Mouse (Mus musculus): ENCODE measurements around the gene Cdc26.

The Cdc26 gene

DNA sequence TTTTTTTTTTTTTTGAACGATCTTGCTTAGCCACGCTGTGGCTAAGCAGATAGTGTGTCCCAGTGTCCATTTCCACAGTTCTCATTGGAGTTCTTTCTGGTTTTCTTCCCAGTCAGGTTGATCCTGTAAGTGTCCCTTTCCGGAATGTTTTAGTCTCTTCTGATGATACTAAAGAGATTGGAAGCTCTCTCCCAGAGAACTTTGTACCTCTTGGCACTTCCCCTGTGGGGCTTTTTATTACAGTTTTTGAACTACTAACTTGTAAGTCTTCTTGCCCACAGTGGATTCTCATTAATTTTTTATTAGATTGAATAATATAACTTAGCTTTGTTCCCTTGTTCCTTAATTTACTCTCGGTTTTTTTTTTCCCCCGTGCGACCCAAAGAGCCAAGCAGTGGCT is 46.9 kb downstream of the Cdc26 start:
- DNase-seq (ENCODE audit: low spot score), result no peak

DNA sequence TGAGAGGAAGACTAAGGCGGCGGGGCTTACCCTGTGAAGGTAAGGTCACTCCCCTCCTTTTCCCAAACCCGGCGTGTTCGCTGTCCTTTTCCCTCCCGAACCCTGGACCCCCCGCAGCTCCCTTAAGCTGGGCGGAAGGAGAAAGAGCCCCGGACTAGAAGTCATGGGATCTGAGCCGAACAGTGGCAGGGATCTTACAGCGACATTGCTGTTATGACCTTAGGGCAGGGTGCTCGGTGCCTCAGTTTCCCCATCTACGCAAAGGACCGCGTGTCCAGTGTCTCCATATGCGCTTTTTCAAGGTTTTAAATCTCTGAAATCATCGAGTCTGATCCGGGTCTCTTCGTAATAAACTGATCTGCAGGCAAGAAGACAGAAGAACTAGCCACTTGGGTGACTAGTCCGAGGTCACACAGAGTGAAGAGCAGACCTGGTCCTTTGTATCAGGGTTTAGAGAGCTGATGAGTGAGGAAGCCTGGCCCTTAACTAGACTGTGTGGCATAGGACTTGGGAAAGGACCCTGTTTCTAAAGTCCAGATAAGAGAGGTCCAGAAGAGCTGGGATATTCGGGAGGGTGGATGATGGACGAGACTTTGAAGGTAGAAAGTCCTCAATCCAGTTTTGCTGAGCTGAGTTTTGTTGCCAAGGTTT is 47.5 kb downstream of the Cdc26 start:
- DNase-seq (ENCODE audit: low spot score), result no peak

DNA sequence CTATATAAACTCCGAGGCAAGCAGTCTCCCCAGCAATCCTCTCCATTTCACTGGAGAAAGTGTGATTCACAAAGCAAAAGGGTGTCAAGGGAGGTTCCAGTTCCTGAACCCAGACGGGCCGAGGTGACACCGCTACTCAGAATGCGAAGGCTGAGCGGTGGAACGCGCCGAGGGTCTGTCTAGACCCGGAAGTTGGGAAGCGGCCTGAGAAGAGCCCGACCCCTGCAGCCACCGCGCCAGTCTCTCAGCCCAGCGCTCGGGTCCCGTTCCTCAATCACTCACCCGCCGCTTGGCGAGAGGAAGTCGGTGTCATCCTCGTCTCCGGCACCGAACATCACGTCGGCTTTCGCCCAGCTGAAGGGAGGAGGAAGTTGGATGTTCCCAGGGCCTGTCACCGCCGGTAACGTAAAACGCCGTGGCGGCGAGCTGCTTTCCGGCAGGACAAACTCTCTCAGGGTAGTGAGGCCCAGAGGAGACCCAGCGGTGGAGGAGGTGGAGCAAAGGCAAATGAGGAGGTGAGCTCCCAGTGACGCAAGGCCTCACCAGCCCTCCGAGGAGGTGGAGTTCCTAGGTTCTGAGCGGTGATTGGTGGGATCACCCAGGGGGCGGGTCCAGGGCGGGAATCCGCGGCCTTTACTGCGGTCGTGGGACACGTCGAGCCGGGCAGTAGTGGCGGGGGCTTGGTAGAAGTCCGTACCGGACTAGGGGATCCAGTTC is 48.2 kb downstream of the Cdc26 start, which contains the start of the genes Fkbp15 and Slc31a1:
TSS of gene Fkbp15 (minus strand) at position 461 of the 717 bp plus-strand sequence.
TSS of gene Slc31a1 (plus strand) at position 640 of the 717 bp plus-strand sequence.
- DNase-seq (ENCODE audit: low spot score), result peak; percentile 79

DNA sequence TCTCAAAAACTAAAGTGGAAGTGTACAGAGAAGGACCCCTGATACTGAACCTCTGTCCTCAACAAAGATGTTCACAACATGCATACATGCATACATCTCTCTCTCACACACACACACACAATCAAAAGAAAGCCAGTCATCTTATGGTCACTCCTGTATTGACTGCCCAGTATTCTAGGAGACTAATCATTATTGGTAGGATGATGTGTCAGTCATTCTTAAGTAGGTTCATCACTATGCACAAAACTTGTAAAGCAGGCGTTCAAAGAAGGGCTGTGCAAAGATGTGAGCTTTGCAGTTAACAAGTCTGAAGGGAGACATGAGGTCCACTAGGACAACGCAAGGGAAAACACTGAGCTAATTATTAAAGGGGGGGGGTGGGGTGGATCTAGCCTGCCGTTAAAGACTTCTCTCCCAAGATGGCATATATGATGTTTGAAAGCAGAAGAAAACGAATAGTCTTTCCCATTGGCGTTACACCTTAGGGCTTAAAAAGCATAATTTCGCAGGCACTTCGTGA is 49.1 kb downstream of the Cdc26 start:
- no peak for DNase-seq (ENCODE audit: low spot score)

DNA sequence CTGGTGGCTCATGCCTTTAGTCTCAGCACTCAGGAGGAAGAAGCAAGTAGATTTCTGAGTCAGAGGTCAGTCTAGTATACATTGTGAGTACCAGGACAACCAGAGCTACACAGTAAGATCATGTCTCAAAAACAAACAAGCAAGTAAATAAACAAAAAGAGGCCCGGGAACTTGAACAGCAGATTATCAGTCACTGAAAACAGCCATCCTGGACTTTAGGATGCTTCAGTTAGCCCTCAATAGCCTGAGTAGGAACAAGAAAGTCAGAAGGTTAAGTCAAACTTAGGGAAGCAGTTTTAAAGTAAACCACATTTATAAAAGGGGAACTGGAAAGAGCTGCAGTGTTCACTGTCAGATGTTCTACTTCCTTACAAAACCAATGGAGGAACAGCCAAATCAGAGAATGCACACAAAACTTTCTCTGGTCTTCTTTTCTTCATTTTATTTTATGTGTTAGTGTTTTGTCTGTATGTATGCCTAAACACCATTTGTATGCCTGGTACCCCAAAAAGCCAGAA is 50.8 kb downstream of the Cdc26 start:
- no peak for DNase-seq (ENCODE audit: low spot score)

DNA sequence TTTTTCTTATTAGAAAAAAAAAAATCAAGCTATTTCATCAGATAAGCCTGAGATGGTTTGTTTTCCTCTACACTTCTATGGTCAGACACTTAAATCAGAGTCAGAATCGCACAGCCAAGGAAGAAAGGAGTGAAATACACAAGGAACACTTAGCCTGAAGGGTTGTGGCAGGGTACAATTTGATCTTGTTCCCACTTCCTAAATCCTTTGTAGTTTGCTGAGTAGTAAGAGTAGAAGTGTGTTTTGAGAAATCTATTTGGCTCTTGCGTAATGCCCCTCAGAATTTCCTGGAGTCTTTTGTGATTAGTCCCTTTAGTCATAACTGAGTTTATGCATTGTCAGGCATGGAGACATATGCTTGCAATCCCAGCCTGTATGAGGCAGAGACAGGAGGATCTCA is 59.1 kb downstream of the Cdc26 start:
- DNase-seq (ENCODE audit: low spot score), result no peak

DNA sequence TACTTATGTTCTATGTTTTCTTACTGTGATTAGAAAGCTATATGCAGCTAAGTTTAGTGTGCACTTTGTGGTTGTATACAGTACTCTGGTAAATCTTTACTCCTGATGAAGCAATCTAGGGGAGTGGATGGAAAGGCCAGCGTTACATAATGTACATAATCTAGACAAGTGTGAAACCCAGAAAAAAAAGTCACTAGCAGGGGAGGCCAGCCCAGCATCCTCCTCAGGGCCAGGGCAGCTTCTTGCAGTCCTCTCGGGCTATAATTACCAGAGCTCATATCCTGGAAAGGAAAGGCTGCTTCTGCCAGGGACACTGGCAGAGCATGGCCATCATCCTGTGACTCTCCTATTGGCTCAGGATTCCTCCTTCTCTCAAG is 60.1 kb downstream of the Cdc26 start:
- no peak for DNase-seq (ENCODE audit: low spot score)

DNA sequence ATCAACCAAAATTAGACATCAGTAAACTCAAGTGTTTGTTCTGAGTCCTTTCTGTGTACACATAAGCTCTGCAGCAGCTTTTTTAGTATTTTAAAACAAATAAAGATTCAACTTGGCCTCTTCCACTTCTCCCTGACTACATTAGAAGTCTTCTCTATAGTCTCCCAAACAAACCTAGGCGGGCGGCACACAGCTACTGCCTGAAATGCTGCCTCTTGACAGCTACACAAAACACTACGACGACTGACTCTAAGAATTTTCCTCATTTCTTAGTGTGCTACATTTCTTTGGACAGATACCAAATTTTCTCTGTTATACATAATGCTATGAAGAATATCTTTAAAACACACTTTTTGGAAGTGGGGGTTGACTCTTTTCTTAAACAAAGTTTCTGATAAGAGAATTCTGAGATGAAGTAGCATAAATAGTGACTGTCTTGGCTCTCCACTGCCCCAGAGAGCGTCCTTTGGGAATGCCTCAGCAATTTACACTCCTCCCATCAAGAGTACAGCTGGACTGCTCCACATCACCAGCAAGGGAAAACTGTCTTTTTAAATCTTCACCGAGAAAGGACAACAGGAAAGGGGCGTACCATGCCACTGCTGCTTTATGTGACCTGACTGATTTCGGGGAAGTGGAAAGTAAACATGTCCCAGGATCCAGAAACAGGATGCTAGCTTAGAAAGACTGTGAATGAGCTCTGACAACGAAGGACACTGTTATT is 60.7 kb downstream of the Cdc26 start:
- DNase-seq (ENCODE audit: low spot score), result no peak

DNA sequence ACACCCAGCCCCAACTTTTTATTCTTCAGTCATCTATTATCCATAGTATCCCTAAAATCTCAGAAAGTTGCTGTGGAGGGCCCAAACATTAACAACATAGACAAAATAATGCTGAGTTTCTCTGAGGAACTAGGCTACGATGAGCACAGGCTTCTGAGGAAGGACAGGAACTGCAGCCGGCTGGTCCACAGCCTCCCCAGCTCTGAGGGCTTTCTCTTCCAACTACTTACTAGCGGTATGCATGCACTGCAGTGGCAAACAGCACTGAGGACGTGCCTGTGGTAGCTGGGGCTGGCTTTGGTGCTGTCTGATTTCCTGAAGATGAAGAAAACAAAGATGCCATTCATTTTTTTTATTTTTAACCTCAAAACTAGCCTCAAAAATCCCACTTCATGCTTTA is 62.6 kb downstream of the Cdc26 start:
- DNase-seq (ENCODE audit: low spot score), result no peak

DNA sequence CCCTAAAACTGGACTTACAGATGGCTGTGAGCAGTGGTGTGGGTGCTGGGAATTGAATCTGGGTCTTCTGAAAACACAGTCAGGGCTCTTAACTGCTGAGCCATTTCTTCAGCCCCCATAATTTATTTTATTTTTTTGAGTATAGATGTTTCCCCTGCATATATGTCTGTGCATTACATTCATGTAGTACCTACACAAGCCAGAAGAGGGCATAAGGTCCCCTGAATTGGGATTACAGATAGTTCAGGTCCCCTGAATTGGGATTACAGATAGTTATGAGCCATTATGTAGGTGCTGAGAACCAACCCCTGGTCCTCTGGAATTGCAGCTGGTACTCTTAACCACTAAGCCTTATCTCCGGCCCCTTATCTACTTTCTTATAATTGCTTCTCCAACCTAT is 64.4 kb downstream of the Cdc26 start:
- no peak for DNase-seq (ENCODE audit: low spot score)

DNA sequence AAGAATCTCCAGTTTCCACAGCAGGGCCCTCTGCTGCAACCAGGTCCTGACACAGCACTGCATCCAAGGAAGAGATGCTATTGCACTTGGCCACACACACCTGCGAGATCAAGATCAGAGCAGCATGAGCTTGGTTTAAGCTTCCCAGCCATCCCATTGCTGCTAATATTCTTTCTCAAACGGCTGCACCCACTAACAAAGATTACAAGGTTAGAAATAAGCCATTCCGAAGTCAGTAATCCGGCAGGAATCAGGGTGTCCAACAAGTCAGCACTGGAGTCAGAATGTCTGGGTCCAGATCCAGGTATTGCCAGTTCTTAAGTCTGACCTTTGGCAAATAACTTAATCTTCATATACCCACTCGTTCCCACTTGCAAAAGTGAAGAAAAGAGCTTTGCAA is 69.9 kb downstream of the Cdc26 start:
- DNase-seq (ENCODE audit: low spot score), result no peak

Measured in ovary, postnatal 10 days (tissue).